Mouse (Mus musculus) midbrain, embryonic 13.5 days (tissue): ENCODE results near the gene Ank2. TPM values are rescaled to one million over a fixed set of nuclear protein-coding genes. Genes with fewer than 3 reads are reported as not detected.

Experiments
- ATAC-seq: fragments of 200-750 bp; cut with Nextera tagmentation; 2 replicates; pipeline ENCODE4 v1.8.0; 2017; ENCODE audit warnings: mild to moderate bottlenecking, moderate TSS enrichment, moderate library complexity
- H3K27ac ChIP-seq: fragments of 300-500 bp; sonication (generic); 2 replicates; pipeline ENCODE4 v1.5.1; 2015; ENCODE audit warnings: inconsistent platforms, mild to moderate bottlenecking, moderate library complexity
- H3K27me3 ChIP-seq: fragments of 300-500 bp; sonication (generic); 2 replicates; pipeline ENCODE4 v1.6.1; 2015; ENCODE audit warnings: mild to moderate bottlenecking, inconsistent platforms
- H3K36me3 ChIP-seq: fragments of 300-500 bp; sonication (generic); 2 replicates; pipeline ENCODE4 v1.6.1; 2015; ENCODE audit warnings: mild to moderate bottlenecking, inconsistent platforms
- H3K4me1 ChIP-seq: fragments of 300-500 bp; sonication (generic); replicated peaks from 2 replicates; pipeline ENCODE4 v1.6.1; 2015; ENCODE audit warnings: inconsistent platforms
- H3K4me2 ChIP-seq: fragments of 300-500 bp; sonication (generic); replicated peaks from 2 replicates; pipeline ENCODE4 v1.6.1; 2015; ENCODE audit warnings: moderate library complexity, mild to moderate bottlenecking, inconsistent platforms
- H3K4me3 ChIP-seq: fragments of 300-500 bp; sonication (generic); replicated peaks from 2 replicates; pipeline ENCODE4 v1.5.1; 2015; ENCODE audit warnings: mild to moderate bottlenecking, inconsistent platforms
- H3K9ac ChIP-seq: fragments of 300-500 bp; sonication (generic); replicated peaks from 2 replicates; pipeline ENCODE4 v1.6.1; 2015; ENCODE audit warnings: mild to moderate bottlenecking, inconsistent platforms
- H3K9me3 ChIP-seq: fragments of 300-500 bp; sonication (generic); 2 replicates; pipeline ENCODE4 v1.6.1; 2016; ENCODE audit warnings: mild to moderate bottlenecking, inconsistent platforms
- WGBS: fragments of 180-500 bp; shearing (Covaris S2); methylation state at CpG from one replicate; pipeline ENCODE4 v1.1.7; 2015; 5-methylcytosine and 5-hydroxymethylcytosine counted together
- polyA plus RNA-seq: library from polyadenylated mRNA; unstranded; fragments of >200 nt; fragmentation: Nextera tagmentation; extraction: Ambion mirVana; gene quantifications from 2 replicates; pipeline ENCODE4 v1.2.1, GENCODE M21; 2015

Ank2 gene
- polyA plus RNA-seq, 1 experiment from 2014 or later: 186 TPM

DNA sequence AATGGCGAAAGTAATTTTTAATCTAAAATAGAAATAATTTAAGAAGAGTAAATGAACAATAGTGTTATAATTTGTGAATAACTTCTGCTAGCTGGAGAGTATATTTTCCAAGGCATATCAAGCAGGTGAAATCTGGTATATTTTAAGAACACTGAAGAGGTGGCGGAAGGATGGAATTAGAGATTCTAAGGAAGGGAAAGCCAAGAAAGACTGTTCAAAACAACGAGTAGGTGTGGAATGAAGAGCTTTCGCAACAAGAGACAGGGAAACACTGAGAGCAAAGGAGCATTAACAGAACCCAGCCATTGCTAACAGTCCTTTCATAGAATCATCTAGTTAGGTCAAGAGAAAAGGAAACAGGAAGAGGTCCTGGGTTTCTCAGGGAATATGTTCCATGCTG, 439.5 kb downstream of the Ank2 start:
- Histone ChIP-seq H3K9ac (no peak overlapping the region), H3K4me1 (no peaks in the 10 kb centered on the region), H3K9me3 (no peaks in the 10 kb centered on the region), H3K4me3 (no peak overlapping the region), H3K27me3 (no peaks in the 10 kb centered on the region), H3K4me2 (no peak overlapping the region), H3K27ac (no peak overlapping the region), H3K36me3 (peaks cover 2% of the 10 kb centered on the region; the same call in 1 of the 2 replicates)
- no peak for ATAC-seq
- 94% methylated on average over 4 of the region's 4 CpGs for WGBS

DNA sequence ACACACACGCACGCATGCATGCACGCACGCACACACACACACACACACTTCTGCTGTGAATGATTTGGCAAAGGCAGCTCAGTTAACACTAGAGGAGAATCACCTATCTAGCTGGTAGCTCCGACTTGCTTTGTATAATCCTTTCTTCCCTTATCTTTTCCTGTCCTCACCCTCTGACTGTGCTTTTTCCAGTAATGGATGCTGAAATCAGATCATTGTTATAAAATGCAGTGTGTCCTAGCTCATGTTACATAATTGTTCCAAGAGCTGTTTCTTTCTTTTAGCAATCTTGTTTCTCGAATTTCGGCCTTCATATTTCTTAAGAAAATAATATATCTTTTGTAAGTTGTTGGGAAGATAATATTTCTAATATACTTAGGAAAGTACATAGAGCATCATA, 457.9 kb downstream of the Ank2 start:
- Histone ChIP-seq H3K9ac (no peak overlapping the region), H3K9me3 (no peaks in the 10 kb centered on the region), H3K36me3 (peaks cover 34% of the 10 kb centered on the region), H3K27ac (no peak overlapping the region), H3K27me3 (no peaks in the 10 kb centered on the region), H3K4me2 (no peak overlapping the region), H3K4me3 (no peak overlapping the region), H3K4me1 (no peaks in the 10 kb centered on the region)
- 91% methylated on average over 7 of the region's 7 CpGs for WGBS
- ATAC-seq: no peak

DNA sequence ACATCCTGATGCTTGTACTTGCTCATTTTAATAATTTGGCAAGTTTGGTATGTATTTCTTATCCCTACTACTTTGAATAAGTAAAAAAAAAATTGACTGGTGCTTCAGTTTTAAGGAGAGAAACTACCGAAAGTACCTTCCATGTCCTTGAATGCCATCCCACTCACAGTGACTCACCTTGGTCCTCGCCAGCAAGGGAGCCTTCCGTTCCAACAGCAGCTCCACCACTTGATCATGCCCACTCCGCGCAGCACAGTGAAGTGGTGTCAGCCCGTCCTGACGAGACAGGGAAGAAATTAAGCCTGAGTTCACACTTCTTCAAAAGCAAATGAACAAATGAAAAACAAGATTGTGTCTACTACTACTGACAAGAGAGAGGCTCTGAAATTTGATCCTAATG, 460.6 kb downstream of the Ank2 start:
- Histone ChIP-seq H3K9ac (no peak overlapping the region), H3K4me1 (no peaks in the 10 kb centered on the region), H3K27ac (no peak overlapping the region), H3K4me3 (no peak overlapping the region), H3K27me3 (no peaks in the 10 kb centered on the region), H3K4me2 (no peak overlapping the region), H3K36me3 (peaks cover 41% of the 10 kb centered on the region), H3K9me3 (no peaks in the 10 kb centered on the region)
- WGBS: 92% methylated on average over 7 of the region's 7 CpGs
- no peak for ATAC-seq

DNA sequence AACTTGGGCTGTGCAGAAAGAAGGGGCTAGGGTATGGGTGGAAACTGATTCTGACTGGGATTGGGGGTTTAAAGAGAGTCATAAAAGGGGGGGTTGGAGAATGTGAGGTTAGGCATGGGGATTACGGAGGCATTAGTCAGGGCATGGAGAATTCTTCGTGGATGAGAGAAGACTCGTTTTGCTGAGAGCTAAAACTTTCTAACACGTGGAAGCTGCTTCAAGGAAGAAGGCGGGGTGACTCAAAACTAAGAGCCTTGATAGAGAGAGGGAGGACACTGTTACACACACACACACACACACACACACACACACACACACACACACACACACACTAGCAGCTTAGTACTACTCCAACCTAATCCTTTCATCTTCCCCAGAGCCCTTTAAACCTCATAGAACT, 463.0 kb downstream of the Ank2 start:
- Histone ChIP-seq H3K4me2 (no peak overlapping the region), H3K4me1 (no peaks in the 10 kb centered on the region), H3K27ac (no peak overlapping the region), H3K9ac (no peak overlapping the region), H3K36me3 (peaks cover 60% of the 10 kb centered on the region), H3K4me3 (no peak overlapping the region), H3K9me3 (no peaks in the 10 kb centered on the region), H3K27me3 (no peaks in the 10 kb centered on the region)
- 63% methylated on average over 5 of the region's 5 CpGs for WGBS
- no peak for ATAC-seq

DNA sequence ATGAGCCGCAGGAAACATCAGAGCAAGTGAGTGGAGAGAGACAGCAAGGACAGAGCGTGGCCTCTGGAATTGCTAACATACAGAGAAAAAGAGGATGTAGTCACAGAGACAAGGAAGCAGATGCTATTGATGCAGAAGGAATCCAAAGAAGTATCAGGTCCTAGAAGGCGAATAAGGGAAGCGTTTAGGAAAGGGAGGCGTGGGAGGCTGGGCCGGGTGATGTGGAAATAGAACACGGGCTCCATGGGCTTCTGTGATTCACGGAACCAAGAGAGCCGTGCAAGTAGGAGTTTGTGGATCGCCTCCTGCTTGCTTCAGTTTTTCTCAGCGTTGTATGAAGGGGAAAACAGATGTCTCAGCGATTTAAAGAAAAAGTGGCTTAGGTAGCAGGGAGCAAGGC, 463.6 kb downstream of the Ank2 start:
- Histone ChIP-seq H3K4me3 (no peak overlapping the region), H3K27me3 (no peaks in the 10 kb centered on the region), H3K9ac (no peak overlapping the region), H3K4me1 (no peaks in the 10 kb centered on the region), H3K27ac (no peak overlapping the region), H3K36me3 (peaks cover 58% of the 10 kb centered on the region), H3K4me2 (no peak overlapping the region), H3K9me3 (no peaks in the 10 kb centered on the region)
- ATAC-seq: no peak
- WGBS: 91% methylated on average over 12 of the region's 12 CpGs

DNA sequence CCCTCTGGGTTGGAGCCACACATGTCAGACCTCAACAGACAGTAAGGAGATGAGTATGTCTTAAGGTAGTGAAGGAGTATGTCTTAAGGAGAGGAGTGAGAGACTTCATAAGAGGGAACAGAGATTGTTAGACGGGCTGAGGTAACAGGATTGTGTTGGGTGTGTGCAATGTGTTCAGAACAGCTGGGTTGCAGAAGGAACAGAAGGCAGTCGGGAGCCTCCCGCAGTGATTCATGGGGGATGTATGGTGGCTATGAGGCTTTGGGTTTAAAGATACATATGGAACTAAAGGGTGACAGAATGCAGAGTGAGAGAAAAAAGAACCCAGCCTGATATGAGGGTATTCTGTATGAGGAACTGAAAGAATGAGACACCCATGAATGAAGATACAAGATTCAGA, 464.2 kb downstream of the Ank2 start:
- WGBS: 87% methylated on average over 3 of the region's 3 CpGs
- no peak overlapping the region for H3K4me3 ChIP-seq
- no peak overlapping the region for H3K9ac ChIP-seq
- H3K4me1 ChIP-seq: no peaks in the 10 kb centered on the region
- peaks cover 56% of the 10 kb centered on the region for H3K36me3 ChIP-seq
- no peak for ATAC-seq
- no peak overlapping the region for H3K27ac ChIP-seq
- H3K9me3 ChIP-seq: no peaks in the 10 kb centered on the region
- no peak overlapping the region for H3K4me2 ChIP-seq
- no peaks in the 10 kb centered on the region for H3K27me3 ChIP-seq

DNA sequence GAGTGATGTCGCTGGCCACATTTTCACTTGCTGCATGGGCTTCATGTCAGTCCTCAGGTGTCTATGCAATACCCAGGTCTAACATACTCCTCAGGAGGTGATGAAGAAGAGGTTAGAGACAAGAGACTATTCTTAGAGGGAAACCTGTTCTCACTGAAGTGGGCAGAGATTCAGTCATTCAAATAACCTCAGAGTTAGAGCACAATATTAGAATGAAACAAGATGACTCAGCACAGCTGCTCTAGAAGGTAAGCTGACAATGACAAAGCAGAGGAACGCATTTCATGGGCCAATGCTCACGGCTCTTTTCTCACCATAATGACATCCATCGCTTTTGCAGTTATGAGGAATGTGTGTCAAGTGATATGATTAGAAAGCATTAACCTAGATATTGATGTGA, 475.2 kb downstream of the Ank2 start:
- 90% methylated on average over 4 of the region's 4 CpGs for WGBS
- Histone ChIP-seq H3K27ac (no peak overlapping the region), H3K4me1 (no peaks in the 10 kb centered on the region), H3K4me2 (no peak overlapping the region), H3K9ac (no peak overlapping the region), H3K27me3 (no peaks in the 10 kb centered on the region), H3K36me3 (peaks cover 52% of the 10 kb centered on the region), H3K4me3 (no peak overlapping the region), H3K9me3 (no peaks in the 10 kb centered on the region)
- no peak for ATAC-seq

DNA sequence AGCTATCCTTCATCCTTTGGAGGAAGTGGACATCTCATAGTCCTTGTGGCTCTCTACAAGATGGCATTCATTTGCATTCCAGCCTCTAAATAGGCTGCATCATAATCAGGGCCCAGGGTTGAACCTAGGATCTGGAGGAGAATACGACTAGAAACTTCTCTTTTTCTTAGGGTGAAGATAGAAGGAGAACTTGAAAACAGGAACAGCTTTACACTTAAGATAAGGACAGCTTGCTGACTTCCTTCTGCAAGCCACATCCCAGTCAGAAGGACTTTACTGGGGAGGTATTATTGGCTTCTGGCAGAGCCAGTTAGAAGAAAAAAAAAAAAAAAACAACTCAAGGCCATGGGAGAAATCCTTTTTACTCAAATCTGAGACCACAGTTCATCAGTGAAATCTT, 479.0 kb downstream of the Ank2 start:
- Histone ChIP-seq H3K4me1 (no peaks in the 10 kb centered on the region), H3K9ac (no peak overlapping the region), H3K4me3 (no peak overlapping the region), H3K9me3 (no peaks in the 10 kb centered on the region), H3K36me3 (peaks cover 52% of the 10 kb centered on the region), H3K27me3 (no peaks in the 10 kb centered on the region), H3K27ac (no peak overlapping the region), H3K4me2 (no peak overlapping the region)
- 78% methylated on average over 1 of the region's 1 CpGs for WGBS
- no peak for ATAC-seq

DNA sequence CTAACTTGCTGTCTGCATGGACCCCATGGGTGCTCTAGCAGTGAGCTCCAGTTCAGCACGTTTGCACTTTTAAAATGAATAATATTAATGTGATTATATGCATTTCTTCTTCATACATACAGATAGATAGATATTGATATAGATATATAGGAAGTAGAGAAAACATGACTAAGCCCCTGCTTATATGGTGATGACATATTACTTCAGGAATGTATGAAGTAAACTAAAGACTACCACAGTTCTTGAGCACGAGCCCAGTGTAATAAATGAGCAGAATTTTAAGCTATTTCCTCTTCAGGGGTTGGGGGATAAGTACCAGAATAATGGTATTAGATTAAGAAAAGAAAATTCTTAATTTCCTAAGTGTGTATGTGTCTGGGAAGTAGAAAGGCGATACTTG, 479.4 kb downstream of the Ank2 start:
- no peak overlapping the region for H3K9ac ChIP-seq
- 85% methylated on average over 3 of the region's 3 CpGs for WGBS

DNA sequence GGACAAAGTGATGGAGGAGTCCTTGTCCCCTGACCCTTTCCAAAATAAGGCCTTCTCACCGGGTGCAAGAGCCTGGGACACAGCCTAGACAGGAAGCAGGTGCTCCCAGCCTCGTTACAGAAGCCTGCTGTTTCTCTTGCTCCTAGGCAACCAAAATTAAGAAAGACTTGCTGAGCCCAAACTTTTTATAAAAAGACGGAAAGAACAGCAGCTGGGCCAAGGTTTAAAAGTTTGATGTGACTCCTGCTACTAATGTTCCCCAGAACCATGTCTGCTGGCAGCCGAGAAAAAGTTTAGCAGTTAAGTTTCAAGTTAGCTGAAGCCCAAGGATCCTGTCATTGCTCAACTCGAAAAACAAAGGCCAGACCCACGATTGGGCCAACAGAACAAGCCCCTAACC, 480.0 kb downstream of the Ank2 start:
- H3K4me3 ChIP-seq: no peak overlapping the region
- no peak overlapping the region for H3K27ac ChIP-seq
- peaks cover 59% of the 10 kb centered on the region for H3K36me3 ChIP-seq
- H3K4me2 ChIP-seq: no peak overlapping the region
- no peaks in the 10 kb centered on the region for H3K4me1 ChIP-seq
- no peaks in the 10 kb centered on the region for H3K27me3 ChIP-seq
- no peak overlapping the region for H3K9ac ChIP-seq
- no peak for ATAC-seq
- WGBS: 50% methylated on average over 6 of the region's 6 CpGs
- H3K9me3 ChIP-seq: no peaks in the 10 kb centered on the region

More for the DNA sequence above, 479.4 kb downstream of the Ank2 start:
- no peaks in the 10 kb centered on the region for H3K27me3 ChIP-seq
- no peak for ATAC-seq
- peaks cover 57% of the 10 kb centered on the region for H3K36me3 ChIP-seq
- H3K4me1 ChIP-seq: no peaks in the 10 kb centered on the region
- no peak overlapping the region for H3K27ac ChIP-seq
- H3K4me3 ChIP-seq: no peak overlapping the region
- no peaks in the 10 kb centered on the region for H3K9me3 ChIP-seq
- no peak overlapping the region for H3K4me2 ChIP-seq

DNA sequence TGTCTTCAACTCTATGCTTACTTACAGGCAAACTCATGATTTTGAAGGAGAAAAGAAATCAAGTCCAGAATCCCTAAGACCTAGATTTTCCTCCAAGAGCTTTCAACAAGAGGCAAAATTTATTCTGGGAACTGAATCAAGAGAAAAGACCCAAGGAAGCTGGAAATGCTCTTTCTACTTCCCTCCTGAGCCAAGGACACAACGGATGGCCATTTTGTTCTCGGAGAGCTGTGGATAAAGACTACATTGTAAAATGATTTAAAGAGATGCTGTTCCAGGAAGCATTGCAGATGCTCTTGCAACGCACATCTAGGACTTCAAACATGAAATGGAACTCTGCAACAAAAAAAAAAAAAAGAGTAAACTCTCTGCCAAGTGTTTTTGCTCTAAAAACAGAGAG, 481.6 kb downstream of the Ank2 start:
- ATAC-seq: no peak
- Histone ChIP-seq H3K4me1 (no peaks in the 10 kb centered on the region), H3K27me3 (no peaks in the 10 kb centered on the region), H3K9ac (no peak overlapping the region), H3K4me2 (no peak overlapping the region), H3K27ac (no peak overlapping the region), H3K36me3 (peaks cover 50% of the 10 kb centered on the region), H3K4me3 (no peak overlapping the region), H3K9me3 (no peaks in the 10 kb centered on the region)
- 89% methylated on average over 3 of the region's 3 CpGs for WGBS

DNA sequence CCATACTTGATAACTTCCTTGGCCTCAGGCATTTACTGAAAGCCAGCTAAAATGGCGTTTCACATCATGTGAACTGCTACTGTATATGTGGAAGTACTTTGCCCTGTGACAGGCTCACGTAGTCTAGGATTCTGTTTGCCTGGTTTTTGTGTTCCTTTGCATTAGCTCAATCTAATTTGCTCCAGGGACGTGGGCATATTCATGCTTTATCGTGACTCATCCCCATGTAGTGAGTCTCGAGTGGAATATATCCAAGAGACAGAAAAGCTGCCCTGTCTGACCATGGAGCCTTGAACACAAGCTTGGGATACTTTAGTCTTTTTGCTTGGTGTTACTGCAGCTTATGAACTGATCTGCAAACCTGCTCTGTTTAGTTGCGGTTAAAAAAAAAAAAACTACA, 483.6 kb downstream of the Ank2 start:
- no peaks in the 10 kb centered on the region for H3K9me3 ChIP-seq
- H3K4me1 ChIP-seq: no peaks in the 10 kb centered on the region
- H3K36me3 ChIP-seq: peaks cover 50% of the 10 kb centered on the region
- H3K27me3 ChIP-seq: no peaks in the 10 kb centered on the region
- no peak overlapping the region for H3K4me2 ChIP-seq
- no peak for ATAC-seq
- 91% methylated on average over 6 of the region's 6 CpGs for WGBS
- H3K27ac ChIP-seq: no peak overlapping the region
- H3K9ac ChIP-seq: no peak overlapping the region
- H3K4me3 ChIP-seq: no peak overlapping the region

DNA sequence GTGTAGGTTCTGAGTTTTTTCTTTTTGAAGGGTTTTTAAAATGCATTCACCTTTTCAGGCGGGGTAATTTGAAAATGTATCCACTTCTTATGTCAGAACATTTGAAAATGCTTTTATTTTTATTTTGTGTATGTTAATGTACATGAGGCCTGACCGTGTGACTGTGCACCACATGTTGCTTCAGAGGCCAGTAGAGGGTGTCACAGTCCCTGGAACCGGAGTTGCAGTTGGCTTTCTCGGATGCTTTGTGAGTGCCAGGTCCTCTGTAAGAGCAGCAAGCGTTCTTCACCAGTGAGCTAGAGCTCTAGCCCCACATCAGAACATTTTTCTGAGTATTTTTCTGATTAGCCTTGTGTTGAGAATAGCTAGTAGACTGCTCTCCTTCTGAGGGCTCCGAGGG, 484.0 kb downstream of the Ank2 start:
- Histone ChIP-seq H3K4me2 (no peak overlapping the region), H3K27me3 (no peaks in the 10 kb centered on the region), H3K9ac (no peak overlapping the region), H3K4me1 (no peaks in the 10 kb centered on the region), H3K9me3 (no peaks in the 10 kb centered on the region), H3K27ac (no peak overlapping the region), H3K36me3 (peaks cover 54% of the 10 kb centered on the region), H3K4me3 (no peak overlapping the region)
- ATAC-seq: no peak
- 82% methylated on average over 6 of the region's 6 CpGs for WGBS
